Mouse (Mus musculus) testis, adult 2 months (tissue): ENCODE data around the gene Vsig2.

Experiments
- CTCF ChIP-seq: fragments of 200-500 bp; IDR thresholded peaks from 2 replicates; pipeline ENCODE4 v1.5.1; 2012; ENCODE audit warnings: low read depth, mild to moderate bottlenecking, inconsistent platforms, low read length, moderate library complexity; ENCODE audit not compliant: control insufficient read depth, insufficient read depth, insufficient replicate concordance
- POLR2A ChIP-seq: fragments of 200-500 bp; IDR thresholded peaks from 2 replicates; pipeline ENCODE4 v1.6.1; 2012; ENCODE audit warnings: low read depth, mild to moderate bottlenecking, inconsistent platforms, low read length, moderate library complexity; ENCODE audit not compliant: control insufficient read depth

DNA sequence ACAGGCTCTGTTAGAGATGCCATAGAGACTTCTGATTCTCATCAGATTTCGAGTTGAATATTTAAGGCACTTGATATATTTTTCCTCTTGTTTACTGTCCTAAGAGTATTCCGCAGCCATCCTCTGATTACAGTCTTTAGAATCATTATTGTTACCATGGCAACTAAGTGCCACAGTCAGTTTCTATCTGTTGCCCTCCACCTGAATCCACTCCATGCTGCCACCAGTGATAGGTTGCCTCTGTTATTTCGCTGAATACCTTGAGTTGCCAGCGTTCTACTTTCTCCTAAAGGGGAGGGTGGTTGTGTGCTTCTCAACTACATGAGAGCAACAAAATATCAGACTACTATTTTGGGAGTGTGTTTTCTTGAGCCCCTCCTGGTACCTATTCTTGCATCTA, 47.7 kb downstream of the Vsig2 start:
- TF ChIP-seq POLR2A (no peak), CTCF (no peak)
